Mouse (Mus musculus): ENCODE data around the gene Tnpo1. TPM values are rescaled to one million over a fixed set of nuclear protein-coding genes. Genes with fewer than 3 reads are reported as not detected.
"Not testable (repeated sequence)": the region's sequence is repeated elsewhere in the genome, so short reads cannot be mapped to it uniquely, and the experiment has no call there.

Tnpo1 gene
- polyA plus RNA-seq, 2 experiments = 10.5 to 13.6 TPM

GRCm38 (mm10) chr13:98825574-98825973 lies 100.6 kb downstream of the Tnpo1 start:
- Histone ChIP-seq H3K27ac (no peak overlapping the region), H3K4me3 (ENCODE audit: insufficient read depth in 1 of 2, low read depth in 2 of 2, low read length in 2 of 2) (no peak overlapping the region), H3K27me3 (ENCODE audit: control insufficient read depth, insufficient read depth, low read length) (no peaks in the 10 kb centered on the region), H3K4me2 (ENCODE audit: low read depth) (no peak overlapping the region), H3K9ac (replicated peaks) (no peak overlapping the region), H3K36me3 (replicated peaks; ENCODE audit: control insufficient read depth, insufficient read depth, low read depth) (no peaks in the 10 kb centered on the region), H3K9me3 (ENCODE audit: control insufficient read depth, low read length) (no peaks in the 10 kb centered on the region), H3K4me1 (replicated peaks; ENCODE audit: control insufficient read depth in 2 of 2, insufficient read depth in 2 of 2, low read length in 1 of 2) (no peaks in the 10 kb centered on the region)
- DNase-seq (ENCODE audit: low read depth in 3 of 3, low spot score in 3 of 3) (no peak), ATAC-seq (ENCODE audit: insufficient read depth) (no peak)
- 56% methylated on average over 4 of the region's 4 CpGs for WGBS (ENCODE audit: insufficient replicate concordance)
- TF ChIP-seq CTCF (IDR thresholded peaks at IDR 0.05; ENCODE audit: low read depth) (no peak), EP300 (IDR thresholded peaks at IDR 0.05; ENCODE audit: low read depth) (no peak)

- Histone ChIP-seq H3K36me3 (replicated peaks; ENCODE audit: control insufficient read depth, insufficient read depth, low read depth) (no peaks in the 10 kb centered on the region), H3K27ac (no peak overlapping the region), H3K9ac (replicated peaks) (no peak overlapping the region), H3K4me1 (replicated peaks; ENCODE audit: control insufficient read depth in 2 of 2, insufficient read depth in 2 of 2, low read length in 1 of 2) (peaks cover 2 to 3% of the 10 kb centered on the region in 2 experiments; a peak in 1 of 4 replicates), H3K4me3 (ENCODE audit: insufficient read depth in 1 of 2, low read depth in 2 of 2, low read length in 2 of 2) (no peak overlapping the region), H3K9me3 (ENCODE audit: control insufficient read depth, low read length) (no peaks in the 10 kb centered on the region), H3K27me3 (ENCODE audit: control insufficient read depth, insufficient read depth, low read length) (no peaks in the 10 kb centered on the region), H3K4me2 (ENCODE audit: low read depth) (no peak overlapping the region)
- TF ChIP-seq EP300 (IDR thresholded peaks at IDR 0.05; ENCODE audit: low read depth) = no peak
- no peak for TF ChIP-seq CTCF (IDR thresholded peaks at IDR 0.05; ENCODE audit: low read depth)
- no peak for ATAC-seq (ENCODE audit: insufficient read depth)
- no peak for DNase-seq (ENCODE audit: low read depth in 3 of 3, low spot score in 3 of 3)
- WGBS (ENCODE audit: insufficient replicate concordance) = 58% methylated on average over 2 of the region's 2 CpGs
Measured at GRCm38 (mm10) chr13:98819094-98819493, 107.1 kb downstream of the Tnpo1 start.

- H3K36me3 ChIP-seq (replicated peaks; ENCODE audit: control insufficient read depth, insufficient read depth, low read depth) = no peaks in the 10 kb centered on the region
- H3K9me3 ChIP-seq (ENCODE audit: control insufficient read depth, low read length) = no peaks in the 10 kb centered on the region
- no peak for ATAC-seq (ENCODE audit: insufficient read depth)
- TF ChIP-seq EP300 (IDR thresholded peaks at IDR 0.05; ENCODE audit: low read depth) = no peak
- TF ChIP-seq CTCF (IDR thresholded peaks at IDR 0.05; ENCODE audit: low read depth) = no peak
- no peak for DNase-seq (ENCODE audit: low read depth in 3 of 3, low spot score in 3 of 3)
- peaks cover 3 to 5% of the 10 kb centered on the region in 2 experiments for H3K4me1 ChIP-seq (replicated peaks; ENCODE audit: control insufficient read depth in 2 of 2, insufficient read depth in 2 of 2, low read length in 1 of 2)
- no peak overlapping the region for H3K4me3 ChIP-seq (ENCODE audit: insufficient read depth in 1 of 2, low read depth in 2 of 2, low read length in 2 of 2)
- H3K9ac ChIP-seq (replicated peaks) = no peak overlapping the region
- no peak overlapping the region for H3K27ac ChIP-seq
- H3K27me3 ChIP-seq (ENCODE audit: control insufficient read depth, insufficient read depth, low read length) = no peaks in the 10 kb centered on the region
- no peak overlapping the region for H3K4me2 ChIP-seq (ENCODE audit: low read depth)
- 74% methylated on average over 4 of the region's 4 CpGs for WGBS (ENCODE audit: insufficient replicate concordance)
Measured at GRCm38 (mm10) chr13:98818205-98818604, 108.0 kb downstream of the Tnpo1 start.

GRCm38 (mm10) chr13:98817766-98818165 lies 108.4 kb downstream of the Tnpo1 start:
- H3K4me2 ChIP-seq (ENCODE audit: low read depth) = no peak overlapping the region
- no peak overlapping the region for H3K27ac ChIP-seq
- H3K4me1 ChIP-seq (replicated peaks; ENCODE audit: control insufficient read depth in 2 of 2, insufficient read depth in 2 of 2, low read length in 1 of 2) = peaks cover 3 to 8% of the 10 kb centered on the region in 2 experiments
- TF ChIP-seq EP300 (IDR thresholded peaks at IDR 0.05; ENCODE audit: low read depth) = no peak
- no peak for TF ChIP-seq CTCF (IDR thresholded peaks at IDR 0.05; ENCODE audit: low read depth)
- ATAC-seq (ENCODE audit: insufficient read depth) (no peak), DNase-seq (ENCODE audit: low read depth in 3 of 3, low spot score in 3 of 3) (no peak)
- 51% methylated on average over 4 of the region's 4 CpGs for WGBS (ENCODE audit: insufficient replicate concordance)
- H3K36me3 ChIP-seq (replicated peaks; ENCODE audit: control insufficient read depth, insufficient read depth, low read depth) = no peaks in the 10 kb centered on the region
- no peak overlapping the region for H3K4me3 ChIP-seq (ENCODE audit: insufficient read depth in 1 of 2, low read depth in 2 of 2, low read length in 2 of 2)
- no peak overlapping the region for H3K9ac ChIP-seq (replicated peaks)
- H3K27me3 ChIP-seq (ENCODE audit: control insufficient read depth, insufficient read depth, low read length) = no peaks in the 10 kb centered on the region
- H3K9me3 ChIP-seq (ENCODE audit: control insufficient read depth, low read length) = no peaks in the 10 kb centered on the region

- not testable (repeated sequence) for H3K4me2 ChIP-seq (ENCODE audit: low read depth); H3K27ac ChIP-seq; H3K4me3 ChIP-seq (ENCODE audit: insufficient read depth in 1 of 2, low read depth in 2 of 2, low read length in 2 of 2); DNase-seq (ENCODE audit: low read depth in 3 of 3, low spot score in 3 of 3); H3K9me3 ChIP-seq (ENCODE audit: control insufficient read depth, low read length); ATAC-seq (ENCODE audit: insufficient read depth); H3K36me3 ChIP-seq (replicated peaks; ENCODE audit: control insufficient read depth, insufficient read depth, low read depth); H3K9ac ChIP-seq (replicated peaks); H3K27me3 ChIP-seq (ENCODE audit: control insufficient read depth, insufficient read depth, low read length)
- TF ChIP-seq CTCF (IDR thresholded peaks at IDR 0.05; ENCODE audit: low read depth) = peak; percentile 4; the same call in 1 of the 2 replicates
- WGBS (ENCODE audit: insufficient replicate concordance) = 49% methylated on average over 4 of the region's 4 CpGs
- peaks cover 7 to 14% of the 10 kb centered on the region in 2 experiments for H3K4me1 ChIP-seq (replicated peaks; ENCODE audit: control insufficient read depth in 2 of 2, insufficient read depth in 2 of 2, low read length in 1 of 2)
Measured at GRCm38 (mm10) chr13:98816981-98817660, 109.1 kb downstream of the Tnpo1 start.
